Mouse (Mus musculus) WW6 (cell line): ENCODE measurements around the gene Adcy2.

Source experiments
- DNase-seq: peaks from one replicate; pipeline ENCODE4 v3.0.0-alpha.2; 2013; ENCODE audit warnings: low read depth, low spot score

Adcy2 gene

GRCm38 (mm10) chr13:68828441-68828840 is 170.9 kb downstream of the Adcy2 start:
- no peak for DNase-seq

- DNase-seq: no peak
These were observed 172.9 kb downstream of the Adcy2 start for GRCm38 (mm10) chr13:68826461-68826860.

GRCm38 (mm10) chr13:68820858-68821579 is 178.3 kb downstream of the Adcy2 start:
- DNase-seq: no peak

GRCm38 (mm10) chr13:68815704-68816477 is 183.4 kb downstream of the Adcy2 start:
- no peak for DNase-seq

GRCm38 (mm10) chr13:68811185-68811584 is 188.2 kb downstream of the Adcy2 start:
- no peak for DNase-seq

GRCm38 (mm10) chr13:68799777-68800176 is 199.6 kb downstream of the Adcy2 start:
- DNase-seq: no peak

GRCm38 (mm10) chr13:68793286-68793685 is 206.1 kb downstream of the Adcy2 start:
- DNase-seq: no peak

GRCm38 (mm10) chr13:68787286-68788061 is 211.9 kb downstream of the Adcy2 start:
- no peak for DNase-seq

- DNase-seq: no peak
These were observed 216.2 kb downstream of the Adcy2 start for GRCm38 (mm10) chr13:68783096-68783495.

- no peak for DNase-seq
These were observed 221.2 kb downstream of the Adcy2 start for GRCm38 (mm10) chr13:68778011-68778672.

GRCm38 (mm10) chr13:68773599-68774211 is 225.6 kb downstream of the Adcy2 start:
- no peak for DNase-seq

GRCm38 (mm10) chr13:68768588-68768987 is 230.8 kb downstream of the Adcy2 start:
- no peak for DNase-seq

- no peak for DNase-seq
These were observed 233.3 kb downstream of the Adcy2 start for GRCm38 (mm10) chr13:68765896-68766578.

- no peak for DNase-seq
These were observed 234.7 kb downstream of the Adcy2 start for GRCm38 (mm10) chr13:68764614-68765013.

- no peak for DNase-seq
These were observed 249.5 kb downstream of the Adcy2 start for GRCm38 (mm10) chr13:68749801-68750200.

GRCm38 (mm10) chr13:68749370-68749769 is 250.0 kb downstream of the Adcy2 start:
- DNase-seq: no peak

- no peak for DNase-seq
These were observed 253.9 kb downstream of the Adcy2 start for GRCm38 (mm10) chr13:68745426-68745825.

- no peak for DNase-seq
These were observed 286.7 kb downstream of the Adcy2 start for GRCm38 (mm10) chr13:68712661-68713060.

GRCm38 (mm10) chr13:68707296-68707747 is 292.0 kb downstream of the Adcy2 start:
- DNase-seq: no peak

- DNase-seq: no peak
These were observed 314.4 kb downstream of the Adcy2 start for GRCm38 (mm10) chr13:68684919-68685318.

GRCm38 (mm10) chr13:68680429-68680828 is 318.9 kb downstream of the Adcy2 start:
- DNase-seq: no peak
